Mouse (Mus musculus) CH12.LX (cell line): ENCODE measurements at regions not wholly inside any gene's neighbourhood (a gene's known extent, or its start where the extent isn't known, plus 50 kb on each side); places are given as distances from the start of the nearest gene placed in this dataset.

Experiments used
- DNase-seq: peaks from one replicate; pipeline ENCODE4 v3.0.0-alpha.2; 2013; ENCODE audit errors: extremely low read depth
- H3K27ac ChIP-seq: 2 replicates; pipeline ENCODE4 v1.5.1; 2012; ENCODE audit warnings: low read depth, mild to moderate bottlenecking, control low read depth, moderate library complexity; ENCODE audit not compliant: insufficient read depth
- H3K27me3 ChIP-seq: replicated peaks from 2 replicates; pipeline ENCODE3; 2012; ENCODE audit warnings: inconsistent platforms
- H3K36me3 ChIP-seq, 2 experiments: replicated peaks in 1 of 2; 2 replicates each; pipeline versions ENCODE3 to v1.6.1; 2012; ENCODE audit warnings: inconsistent platforms in 1 of 2, low read length in 1 of 2, mild to moderate bottlenecking in 1 of 2, mixed read lengths in 1 of 2, moderate library complexity in 1 of 2; ENCODE audit not compliant: control insufficient read depth in 1 of 2, insufficient read depth in 1 of 2
- H3K4me1 ChIP-seq, 2 experiments: 2 replicates each; pipeline ENCODE4 v1.6.1; 2012; ENCODE audit warnings: inconsistent platforms in 1 of 2, moderate library complexity in 1 of 2; ENCODE audit not compliant: insufficient read depth in 2 of 2, control insufficient read depth in 1 of 2
- H3K4me2 ChIP-seq: 2 replicates; pipeline ENCODE4 v1.6.1; 2012; ENCODE audit warnings: low read depth, mild to moderate bottlenecking, control low read depth; ENCODE audit not compliant: poor library complexity, insufficient read depth, severe bottlenecking
- H3K4me3 ChIP-seq, 3 experiments: fragments of 150-350 bp in 1 of 3; sonication (generic) in 1 of 3; replicated peaks in 1 of 3; 2 replicates each; pipeline versions ENCODE3 to v1.5.1; 2011 to 2012; ENCODE audit warnings: low read depth in 2 of 3, low read length in 2 of 3, mild to moderate bottlenecking in 2 of 3, moderate library complexity in 2 of 3, control low read depth in 1 of 3, improper control_type of control experiment in 1 of 3, inconsistent platforms in 1 of 3, mixed read lengths in 1 of 3; ENCODE audit not compliant: poor library complexity in 1 of 3
- H3K79me2 ChIP-seq: replicated peaks from 2 replicates; pipeline ENCODE4 v1.6.1; 2012; ENCODE audit warnings: mild to moderate bottlenecking, moderate library complexity; ENCODE audit not compliant: control insufficient read depth, poor library complexity, insufficient read depth, severe bottlenecking; ENCODE audit errors: extremely low read depth
- H3K9ac ChIP-seq: 2 replicates; pipeline ENCODE4 v1.6.1; 2012; ENCODE audit warnings: low read depth, mild to moderate bottlenecking, control low read depth, moderate library complexity; ENCODE audit not compliant: insufficient read depth
- H3K9me3 ChIP-seq: replicated peaks from 2 replicates; pipeline ENCODE3; 2012; ENCODE audit warnings: low read length, inconsistent platforms, mixed read lengths
- E2F4 ChIP-seq: IDR thresholded peaks from 2 replicates; pipeline ENCODE4 v1.6.1; 2011; ENCODE audit warnings: low read depth, low read length, improper control_type of control experiment; ENCODE audit not compliant: insufficient replicate concordance
- ELF1 ChIP-seq: IDR thresholded peaks from 2 replicates; pipeline ENCODE4 v1.6.1; 2014; ENCODE audit warnings: low read depth, mild to moderate bottlenecking, inconsistent platforms, low read length, improper control_type of control experiment
- ETS1 ChIP-seq: conservative IDR thresholded peaks from 2 replicates; pipeline ENCODE4 v1.6.1; 2012; ENCODE audit warnings: low read depth, mild to moderate bottlenecking, inconsistent platforms, low read length, improper control_type of control experiment, moderate library complexity
- GABPA ChIP-seq: IDR thresholded peaks from 2 replicates; pipeline ENCODE4 v1.6.1; 2012; ENCODE audit warnings: low read depth, low read length, improper control_type of control experiment, inconsistent platforms; ENCODE audit not compliant: insufficient replicate concordance
- HCFC1 ChIP-seq: IDR thresholded peaks from 2 replicates; pipeline ENCODE4 v1.6.1; 2012; ENCODE audit warnings: low read depth, mild to moderate bottlenecking, inconsistent platforms, low read length, improper control_type of control experiment
- IRF4 ChIP-seq: IDR thresholded peaks from 2 replicates; pipeline ENCODE4 v1.6.1; 2014; ENCODE audit warnings: low read depth, mild to moderate bottlenecking, inconsistent platforms, low read length, improper control_type of control experiment
- JUND ChIP-seq: conservative IDR thresholded peaks from 2 replicates; pipeline ENCODE4 v1.6.1; 2011; ENCODE audit warnings: low read depth, low read length, improper control_type of control experiment
- MAFK ChIP-seq: IDR thresholded peaks from 2 replicates; pipeline ENCODE4 v1.6.1; 2011; ENCODE audit warnings: low read length, improper control_type of control experiment; ENCODE audit not compliant: insufficient replicate concordance
- MAZ ChIP-seq: IDR thresholded peaks from 2 replicates; pipeline ENCODE4 v1.6.1; 2012; ENCODE audit warnings: low read depth, mild to moderate bottlenecking, inconsistent platforms, low read length, improper control_type of control experiment, moderate library complexity
- MEF2A ChIP-seq: IDR thresholded peaks from 2 replicates; pipeline ENCODE4 v1.6.1; 2014; ENCODE audit warnings: low read depth, mild to moderate bottlenecking, inconsistent platforms, low read length, improper control_type of control experiment, borderline replicate concordance
- MXI1 ChIP-seq: IDR thresholded peaks from 2 replicates; pipeline ENCODE4 v1.6.1; 2011; ENCODE audit warnings: mild to moderate bottlenecking, low read depth, low read length, improper control_type of control experiment
- PAX5 ChIP-seq: IDR thresholded peaks from 2 replicates; pipeline ENCODE4 v1.6.1; 2012; ENCODE audit warnings: low read length, inconsistent platforms, mixed read lengths
- POLR2A ChIP-seq: IDR thresholded peaks from 2 replicates; pipeline ENCODE4 v1.6.1; 2011; ENCODE audit warnings: low read depth, mild to moderate bottlenecking, improper control_type of control experiment, low read length
- SIN3A ChIP-seq: IDR thresholded peaks from 2 replicates; pipeline ENCODE4 v1.6.1; 2012; ENCODE audit warnings: low read length, improper control_type of control experiment, inconsistent platforms
- SMC3 ChIP-seq: IDR thresholded peaks from 2 replicates; pipeline ENCODE4 v1.6.1; 2011; ENCODE audit warnings: low read depth, low read length, improper control_type of control experiment
- TBP ChIP-seq: conservative IDR thresholded peaks from 2 replicates; pipeline ENCODE4 v1.6.1; 2011; ENCODE audit warnings: low read depth, low read length, improper control_type of control experiment
- TCF12 ChIP-seq: IDR thresholded peaks from 2 replicates; pipeline ENCODE4 v1.6.1; 2014; ENCODE audit warnings: low read depth, mild to moderate bottlenecking, inconsistent platforms, low read length, improper control_type of control experiment
- dilution Hi-C: fragments of 300-500 bp; cut with MboI; formaldehyde crosslinking; loops from 2 replicates; pipeline ENCODE4 v1.14.3; 2020; ENCODE audit warnings: low sequenced_read_pairs; ENCODE audit not compliant: extremely low pct_unique_long_range_greater_than_20kb, extremely low pct_ligation_motif_present
- in situ Hi-C: fragments of 300-500 bp; cut with MboI; formaldehyde crosslinking; loops from 3 replicates; pipeline ENCODE4 v1.14.3; 2019; ENCODE audit warnings: low sequenced_read_pairs, low pct_ligation_motif_present, low pct_unique_long_range_greater_than_20kb, mixed read lengths

DNA sequence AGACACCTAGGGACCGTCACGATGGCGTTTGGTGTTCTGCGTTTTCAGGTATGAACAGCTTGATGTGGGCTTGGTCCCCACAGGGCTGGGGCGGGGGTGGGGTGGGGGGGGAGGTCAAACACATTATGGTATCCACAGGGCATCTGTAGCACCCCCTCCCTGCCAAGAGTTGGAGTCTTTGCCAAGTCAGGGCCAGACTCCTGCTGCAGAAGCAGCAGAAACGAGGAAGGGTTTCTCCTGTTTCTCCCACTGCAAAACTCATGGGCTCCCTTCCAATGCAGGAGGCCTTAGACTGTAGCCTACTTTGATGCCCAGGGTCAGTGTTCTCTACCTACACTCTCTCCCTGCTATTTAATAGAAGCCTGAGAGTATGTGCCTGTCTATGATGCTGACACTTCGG is 128.1 kb downstream of the Pja2 start:
- DNase-seq: no peak
- in situ Hi-C loops (no loop called here), dilution Hi-C loops (no loop called here)
- Histone ChIP-seq H3K4me3 (no peak overlapping the region), H3K9me3 (no peaks in the 10 kb centered on the region), H3K4me2 (no peak overlapping the region), H3K79me2 (no peaks in the 10 kb centered on the region), H3K27me3 (no peaks in the 10 kb centered on the region), H3K27ac (no peak overlapping the region), H3K36me3 (no peaks in the 10 kb centered on the region), H3K4me1 (no peaks in the 10 kb centered on the region), H3K9ac (no peak overlapping the region)
- no peak for TF ChIP-seq ETS1

DNA sequence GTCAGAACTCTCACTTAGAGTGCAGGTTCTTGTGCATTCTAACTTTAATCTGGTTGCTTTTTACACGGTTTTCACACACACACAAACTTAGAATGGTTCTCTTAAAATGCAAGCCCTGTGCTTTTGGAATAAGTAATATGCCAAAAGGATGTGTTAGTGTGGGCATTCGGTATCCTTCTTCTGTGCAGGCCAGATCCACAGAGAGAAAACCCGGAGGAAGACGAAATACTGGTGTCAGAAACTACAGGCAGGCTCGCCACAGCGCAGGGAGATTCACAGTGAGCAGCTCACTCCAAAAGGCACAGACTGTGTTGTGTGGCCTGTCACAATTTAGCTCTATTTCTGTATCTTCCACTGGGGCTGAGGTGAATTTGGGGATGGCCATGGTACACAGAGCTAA is 129.5 kb downstream of the Pja2 start:
- TF ChIP-seq MXI1 (no peak), MEF2A (no peak), ELF1 (no peak), SIN3A (no peak), ETS1 (no peak), MAZ (no peak), MAFK (no peak), TCF12 (no peak), HCFC1 (no peak), IRF4 (no peak), SMC3 (no peak), E2F4 (no peak), POLR2A (no peak), GABPA (no peak), PAX5 (no peak), TBP (no peak), JUND (no peak)
- H3K27me3 ChIP-seq: no peaks in the 10 kb centered on the region
- no peak overlapping the region for H3K9ac ChIP-seq
- dilution Hi-C loops: no loop called here
- H3K9me3 ChIP-seq: no peaks in the 10 kb centered on the region
- in situ Hi-C loops: no loop called here
- H3K79me2 ChIP-seq: no peaks in the 10 kb centered on the region
- no peak overlapping the region for H3K4me2 ChIP-seq
- DNase-seq: no peak
- H3K4me3 ChIP-seq: no peak overlapping the region
- no peak overlapping the region for H3K27ac ChIP-seq
- no peaks in the 10 kb centered on the region for H3K36me3 ChIP-seq
- no peaks in the 10 kb centered on the region for H3K4me1 ChIP-seq
